Mouse (Mus musculus) brain, adult 10 weeks (tissue): ENCODE data around the gene Dusp22. TPM values are rescaled to one million over a fixed set of nuclear protein-coding genes. Genes with fewer than 3 reads are reported as not detected.

Source experiments
- polyA plus RNA-seq: library from polyadenylated mRNA; stranded (reverse); fragments of 350-450 nt; fragmentation: Illumina TruSeq; extraction: RNeasy Lipid Tissue Mini Kit (QIAGEN cat#74804); gene quantifications from one replicate; pipeline ENCODE4 v1.2.3, GENCODE M21; 2015; ENCODE audit warnings: low read depth, low replicate concordance

Gene Dusp22
- 28.2 TPM for polyA plus RNA-seq

GRCm38 (mm10) chr13:30659613-30660505 is at the start of gene Dusp22:
Gene Dusp22, plus strand, starts transcription at chr13:30659999.

GRCm38 (mm10) chr13:30749021-30749556 is 89.3 kb downstream of the Dusp22 start, which contains the start of gene Irf4:
Gene Irf4, plus strand, starts transcription at chr13:30749226.

Other genes starting within 250 kb of the Dusp22 start
- 235 TPM for gene Uqcrfs1, start 114.6 kb upstream of the Dusp22 start, polyA plus RNA-seq
- gene Irf4, start 89.2 kb downstream of the Dusp22 start, polyA plus RNA-seq: 0.36 TPM